Mouse (Mus musculus) G1E (cell line): ENCODE data around the gene B3gnt2. TPM values are rescaled to one million over a fixed set of nuclear protein-coding genes. Genes with fewer than 3 reads are reported as not detected.
A peak's percentile ranks its signal among the peaks of the same experiment; 100 is the strongest.

ENCODE experiments used
- ATAC-seq: 2 replicates; pipeline ENCODE4 v1.8.0; 2016; ENCODE audit warnings: mild to moderate bottlenecking; ENCODE audit not compliant: insufficient number of reproducible peaks, poor library complexity, low FRiP score, severe bottlenecking; ENCODE audit errors: extremely low read depth
- DNase-seq: peaks from one replicate; pipeline ENCODE4 v3.0.0; 2012; ENCODE audit warnings: low spot score
- H3K27me3 ChIP-seq: 2 replicates; pipeline ENCODE4 v1.6.1; 2012; ENCODE audit warnings: mild to moderate bottlenecking, low read length, inconsistent platforms; ENCODE audit not compliant: insufficient read depth
- H3K36me3 ChIP-seq: replicated peaks from 2 replicates; pipeline ENCODE3; 2012; ENCODE audit warnings: mild to moderate bottlenecking, inconsistent platforms
- H3K4me1 ChIP-seq: 2 replicates; pipeline ENCODE4 v1.6.1; 2012; ENCODE audit warnings: low read depth, low read length, inconsistent platforms, mixed read lengths; ENCODE audit not compliant: insufficient read depth
- H3K4me3 ChIP-seq: 2 replicates; pipeline ENCODE4 v1.5.1; 2012; ENCODE audit warnings: low read depth, mild to moderate bottlenecking, inconsistent platforms, low read length, moderate library complexity, mixed read lengths
- H3K9me3 ChIP-seq: replicated peaks from 2 replicates; pipeline ENCODE4 v1.6.1; 2012; ENCODE audit warnings: inconsistent platforms
- CTCF ChIP-seq: IDR thresholded peaks from 2 replicates; pipeline ENCODE4 v1.5.1; 2012; ENCODE audit warnings: low read depth, low read length, inconsistent platforms, mixed read lengths
- GATA1 ChIP-seq: IDR thresholded peaks from 2 replicates; pipeline ENCODE4 v1.6.1; 2012; ENCODE audit warnings: borderline replicate concordance, low read length, inconsistent platforms, mixed read lengths
- GATA2 ChIP-seq: IDR thresholded peaks from 2 replicates; pipeline ENCODE4 v1.6.1; 2012; ENCODE audit warnings: low read depth, low read length, inconsistent platforms, borderline replicate concordance
- POLR2AphosphoS5 ChIP-seq: IDR thresholded peaks from 2 replicates; pipeline ENCODE4 v1.6.1; 2012; ENCODE audit warnings: low read depth, low read length, inconsistent platforms; ENCODE audit not compliant: insufficient replicate concordance
- TAL1 ChIP-seq: conservative IDR thresholded peaks from 2 replicates; pipeline ENCODE4 v1.6.1; 2012; ENCODE audit warnings: low read depth, low read length, inconsistent platforms, mixed read lengths
- polyA plus RNA-seq: library from polyadenylated mRNA; stranded (reverse); fragments of >175 nt; gene quantifications from 2 replicates; pipeline ENCODE4 v1.2.3, GENCODE M21; 2012
- total RNA-seq, 2 experiments: library from RNA; stranded (forward) in 1 of 2; stranded (reverse) in 1 of 2; fragments of 200-1000 nt in 1 of 2; fragments of >200 nt in 1 of 2; fragmentation: Nextera tagmentation in 1 of 2; gene quantifications; 2 replicates each; pipeline ENCODE4 v1.2.3; 2014 to 2017

Gene B3gnt2
- total and polyA plus RNA-seq, 3 experiments: 11.5 to 65.7 (median 26.3) TPM

GRCm38 (mm10) chr11:22805171-22805570 lies 55.6 kb downstream of the B3gnt2 start:
- TF ChIP-seq GATA2: no peak
- no peak for TF ChIP-seq POLR2AphosphoS5
- no peak for TF ChIP-seq CTCF
- no peak for TF ChIP-seq GATA1
- Histone ChIP-seq H3K9me3 (no peaks in the 10 kb centered on the region), H3K4me3 (no peak overlapping the region), H3K27me3 (no peaks in the 10 kb centered on the region), H3K36me3 (peaks cover 3% of the 10 kb centered on the region), H3K4me1 (peaks cover 40% of the 10 kb centered on the region)
- no peak for DNase-seq
- ATAC-seq: no peak

GRCm38 (mm10) chr11:22799987-22800424 lies 60.8 kb downstream of the B3gnt2 start:
- ATAC-seq (no peak), DNase-seq (no peak)
- H3K9me3 ChIP-seq: no peaks in the 10 kb centered on the region
- H3K36me3 ChIP-seq: peaks cover 15% of the 10 kb centered on the region
- H3K4me3 ChIP-seq: no peak overlapping the region
- H3K4me1 ChIP-seq: peaks cover 12% of the 10 kb centered on the region
- TF ChIP-seq GATA2: no peak
- TF ChIP-seq CTCF: no peak
- TF ChIP-seq GATA1: no peak
- no peak for TF ChIP-seq TAL1
- no peak for TF ChIP-seq POLR2AphosphoS5
- no peaks in the 10 kb centered on the region for H3K27me3 ChIP-seq

GRCm38 (mm10) chr11:22798916-22799315 lies 61.8 kb downstream of the B3gnt2 start:
- Histone ChIP-seq H3K4me1 (peaks cover 22% of the 10 kb centered on the region), H3K36me3 (peaks cover 15% of the 10 kb centered on the region)
- no peak for ATAC-seq

GRCm38 (mm10) chr11:22794734-22795133 lies 66.0 kb downstream of the B3gnt2 start:
- no peak overlapping the region for H3K4me3 ChIP-seq
- H3K27me3 ChIP-seq: no peaks in the 10 kb centered on the region
- no peaks in the 10 kb centered on the region for H3K9me3 ChIP-seq
- TF ChIP-seq GATA2: no peak
- no peak for TF ChIP-seq POLR2AphosphoS5
- TF ChIP-seq GATA1: no peak
- no peak for TF ChIP-seq TAL1
- no peak for TF ChIP-seq CTCF
- ATAC-seq: no peak
- peaks cover 12% of the 10 kb centered on the region for H3K36me3 ChIP-seq
- DNase-seq: no peak
- H3K4me1 ChIP-seq: peaks cover 27% of the 10 kb centered on the region

More at GRCm38 (mm10) chr11:22798916-22799315, 61.8 kb downstream of the B3gnt2 start:
- no peaks in the 10 kb centered on the region for H3K9me3 ChIP-seq
- no peak for TF ChIP-seq GATA2
- no peak for TF ChIP-seq POLR2AphosphoS5
- no peak for TF ChIP-seq CTCF
- TF ChIP-seq TAL1: no peak
- no peak for TF ChIP-seq GATA1
- DNase-seq: no peak
- H3K4me3 ChIP-seq: no peak overlapping the region
- no peaks in the 10 kb centered on the region for H3K27me3 ChIP-seq

GRCm38 (mm10) chr11:22793881-22794203 lies 66.9 kb downstream of the B3gnt2 start:
- 0 out of 2 replicates have a peak, but pooled peaks have one; percentile 34 for ATAC-seq

GRCm38 (mm10) chr11:22793176-22793880 lies 67.4 kb downstream of the B3gnt2 start:
- Histone ChIP-seq H3K36me3 (peaks cover 6% of the 10 kb centered on the region), H3K4me1 (peaks cover 22% of the 10 kb centered on the region), H3K27me3 (no peaks in the 10 kb centered on the region), H3K4me3 (no peak overlapping the region), H3K9me3 (no peaks in the 10 kb centered on the region)
- no peak for DNase-seq
- TF ChIP-seq CTCF (no peak), TAL1 (no peak), GATA2 (no peak), POLR2AphosphoS5 (no peak), GATA1 (no peak)
- no peak for ATAC-seq

More at GRCm38 (mm10) chr11:22793881-22794203, 66.9 kb downstream of the B3gnt2 start:
- H3K36me3 ChIP-seq: peaks cover 7% of the 10 kb centered on the region
- DNase-seq: no peak
- H3K4me3 ChIP-seq: no peak overlapping the region
- no peaks in the 10 kb centered on the region for H3K27me3 ChIP-seq
- peaks cover 22% of the 10 kb centered on the region for H3K4me1 ChIP-seq
- TF ChIP-seq GATA2: no peak
- no peak for TF ChIP-seq POLR2AphosphoS5
- TF ChIP-seq CTCF: no peak
- TF ChIP-seq GATA1: no peak
- no peak for TF ChIP-seq TAL1
- H3K9me3 ChIP-seq: no peaks in the 10 kb centered on the region
